Mouse (Mus musculus): ENCODE data around the gene Kif1a.

Kif1a gene

DNA sequence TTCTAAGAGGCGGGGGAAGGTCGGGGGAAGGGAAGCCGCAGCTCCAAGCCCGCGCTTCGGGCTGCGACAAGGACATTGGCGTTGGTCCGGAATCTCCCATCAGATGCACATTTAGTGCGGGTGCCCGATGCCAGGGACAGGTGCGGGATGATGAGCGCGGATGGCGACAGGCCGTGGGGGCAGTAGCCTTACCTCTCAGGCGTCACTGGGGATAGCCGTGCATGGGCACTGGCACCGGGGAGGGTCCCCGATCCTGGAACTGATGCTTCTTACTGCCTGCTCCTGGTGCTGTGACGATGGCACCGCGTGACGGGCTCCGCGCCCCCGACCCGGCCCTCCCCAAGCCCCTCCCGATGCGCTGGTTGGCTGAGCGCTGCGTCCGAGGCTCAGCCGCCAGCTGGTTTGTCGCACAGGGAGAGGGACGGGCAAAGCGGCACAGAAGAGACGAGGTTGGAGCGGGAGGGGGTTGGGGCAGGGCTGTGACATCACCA is at the start of gene Kif1a:
TSS of gene Kif1a (minus strand) at position 381 of the 491 bp plus-strand sequence.
- in situ Hi-C loops (cut with MseI, MboI), result no loop called here

DNA sequence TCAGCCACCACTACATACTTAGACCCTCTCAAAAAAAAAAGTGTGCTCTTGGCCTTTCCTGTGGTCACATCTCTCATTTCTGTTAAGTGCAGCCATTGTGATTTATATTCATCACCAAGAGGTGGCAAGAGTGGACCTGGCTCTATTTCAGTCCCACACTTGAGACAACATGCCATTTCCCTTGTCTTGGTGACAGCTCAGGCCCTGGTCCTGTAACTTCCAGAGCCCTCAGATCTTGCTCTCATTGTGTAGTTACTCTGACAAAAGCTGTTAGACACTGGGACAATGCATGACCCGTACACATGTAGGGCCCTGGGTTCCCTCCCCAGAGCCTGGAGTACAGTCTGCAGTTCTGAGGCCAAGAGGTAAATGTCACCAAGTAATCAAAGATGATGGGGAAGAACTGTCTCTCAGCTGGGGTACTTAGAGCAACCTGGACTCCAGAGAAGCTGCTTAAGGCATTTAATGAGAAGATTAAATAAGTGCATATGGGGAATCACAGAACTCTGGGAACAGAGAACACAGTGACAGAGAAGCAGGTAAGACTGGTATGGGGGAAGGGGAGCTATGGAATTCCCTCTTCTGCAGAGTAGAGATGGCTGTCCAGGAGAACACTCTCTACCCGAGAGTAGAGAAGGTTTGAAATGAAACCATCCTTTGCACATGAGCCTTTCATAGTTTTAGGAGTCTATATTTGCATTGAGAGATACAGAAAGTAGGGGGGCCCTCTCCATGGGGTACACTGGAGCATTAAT is 49.3 kb upstream of the Kif1a start:
- in situ Hi-C loops (cut with MseI, MboI), result no loop called here

DNA sequence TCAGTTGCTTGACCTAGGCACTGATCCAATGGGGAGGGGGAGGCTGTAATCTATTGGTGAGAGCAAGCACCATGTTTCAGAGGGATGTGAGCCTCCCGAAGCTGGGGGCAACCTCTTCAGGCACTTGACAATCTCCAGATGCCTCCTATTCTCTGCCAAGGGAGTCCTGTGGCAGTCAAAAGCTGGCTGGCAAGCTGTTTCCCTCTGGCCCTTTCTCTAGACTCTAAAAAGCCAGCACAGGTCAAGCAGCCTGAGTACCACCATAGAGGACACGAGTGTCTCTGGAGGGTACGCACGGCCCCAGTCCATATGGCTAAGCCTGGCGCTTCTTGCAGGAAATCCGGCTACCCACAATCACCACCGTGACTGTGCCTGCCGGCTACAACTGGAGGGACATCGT is 42.4 kb upstream of the Kif1a start:
- in situ Hi-C loops (cut with MseI, MboI), result no loop called here

DNA sequence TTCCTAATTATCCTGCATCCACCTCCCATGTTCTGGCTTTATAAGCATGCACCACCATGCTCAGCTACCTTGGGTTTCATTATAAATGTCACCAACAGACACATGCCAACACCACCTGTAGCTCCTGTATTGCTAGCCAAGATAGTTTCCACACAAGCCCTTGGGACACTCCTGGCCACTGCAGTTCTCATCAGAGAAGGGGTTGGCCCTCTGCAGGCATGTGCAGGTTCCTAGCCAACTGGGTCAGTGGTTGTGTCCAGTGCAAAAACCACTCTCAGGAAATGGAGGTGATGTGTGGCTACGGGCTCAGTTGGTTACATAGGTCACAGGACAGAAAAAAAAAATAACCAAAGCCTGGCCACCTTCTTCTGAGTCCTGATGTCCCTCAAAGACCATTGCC is 41.1 kb upstream of the Kif1a start:
- in situ Hi-C loops (cut with MseI, MboI), result no loop called here

DNA sequence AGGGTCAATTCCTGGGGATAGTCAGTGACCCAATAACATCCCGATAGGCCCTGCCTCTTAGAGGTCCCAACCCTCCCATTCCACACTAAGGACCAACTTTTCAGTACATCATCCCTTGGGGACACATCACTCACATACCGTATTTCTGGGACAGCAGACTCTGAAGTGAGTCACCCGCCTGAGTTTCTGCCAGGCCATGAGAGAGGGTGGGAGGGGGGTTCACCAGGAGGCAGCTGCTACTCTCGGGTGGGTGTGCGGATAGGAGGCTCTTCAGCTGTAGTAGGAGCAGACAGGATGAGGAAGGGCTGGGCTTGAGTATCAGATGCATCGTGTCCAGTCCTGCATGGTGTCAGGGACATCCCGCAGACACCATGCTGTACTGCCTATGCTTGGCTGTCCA is 38.0 kb upstream of the Kif1a start:
- in situ Hi-C loops (cut with MseI, MboI), result no loop called here

DNA sequence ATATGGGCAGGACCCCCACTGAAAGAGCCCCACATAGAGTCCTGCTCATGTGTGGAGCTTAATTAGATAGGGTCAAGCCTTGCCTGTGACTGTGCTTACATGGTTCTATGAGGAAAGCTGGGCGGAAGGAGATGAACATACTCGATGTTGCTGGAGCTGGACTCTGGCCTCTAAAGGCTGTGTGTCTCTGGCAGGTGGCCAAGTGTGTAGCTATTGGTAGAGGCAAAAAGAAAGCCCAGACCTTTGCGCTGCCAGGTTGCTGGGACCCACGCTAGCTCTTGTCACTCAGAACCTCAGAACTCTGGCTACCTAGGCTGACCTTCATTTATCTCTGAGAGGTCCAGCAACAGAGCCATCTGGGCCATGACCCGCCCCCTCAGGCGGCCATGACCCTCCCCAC is 36.8 kb upstream of the Kif1a start:
- in situ Hi-C loops (cut with MseI, MboI), result no loop called here

DNA sequence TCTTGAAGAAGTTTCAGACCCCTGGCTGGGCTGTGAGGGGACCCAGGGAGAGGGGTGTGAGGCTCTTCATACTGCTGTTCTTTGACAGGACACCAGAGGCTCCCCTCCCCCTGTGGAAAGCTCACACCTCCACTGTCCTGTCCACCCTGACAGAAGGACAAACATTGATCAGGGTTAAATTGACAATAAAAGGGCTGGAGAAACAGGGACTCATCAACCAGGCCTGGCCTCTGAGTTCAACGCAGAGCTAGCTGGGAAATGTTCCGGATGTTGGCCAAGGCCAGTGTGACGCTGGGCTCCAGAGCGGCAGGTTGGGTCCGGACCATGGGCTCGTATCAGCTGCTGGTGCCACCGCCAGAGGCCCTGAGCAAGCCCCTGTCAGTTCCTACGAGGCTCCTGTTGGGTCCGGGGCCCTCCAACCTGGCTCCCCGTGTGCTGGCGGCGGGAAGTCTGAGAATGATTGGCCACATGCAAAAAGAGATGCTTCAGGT is 33.3 kb upstream of the Kif1a start, which contains the start of gene Agxt:
TSS of gene Agxt (plus strand) at position 205 of the 491 bp plus-strand sequence.
- in situ Hi-C loops (cut with MseI, MboI), result no loop called here

DNA sequence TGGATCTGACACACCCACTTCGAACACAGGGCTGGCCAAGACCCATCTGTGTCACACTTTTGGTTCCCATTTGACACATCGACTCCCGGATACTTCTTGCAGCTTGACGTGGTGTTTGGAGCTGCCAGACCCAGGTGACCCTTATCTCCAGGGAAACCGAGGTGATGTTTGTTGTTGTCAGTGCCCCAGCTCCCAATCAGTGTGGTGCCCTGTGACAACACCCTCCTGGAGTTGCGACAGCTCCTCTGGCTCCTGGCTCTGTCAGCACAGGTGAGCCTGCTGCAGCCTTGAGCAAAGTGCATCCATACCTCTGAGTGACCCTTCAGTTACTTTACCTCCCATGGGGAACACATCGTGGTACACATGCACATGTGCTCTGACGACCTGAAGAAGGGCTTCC is 30.9 kb upstream of the Kif1a start:
- in situ Hi-C loops (cut with MseI, MboI), result no loop called here

DNA sequence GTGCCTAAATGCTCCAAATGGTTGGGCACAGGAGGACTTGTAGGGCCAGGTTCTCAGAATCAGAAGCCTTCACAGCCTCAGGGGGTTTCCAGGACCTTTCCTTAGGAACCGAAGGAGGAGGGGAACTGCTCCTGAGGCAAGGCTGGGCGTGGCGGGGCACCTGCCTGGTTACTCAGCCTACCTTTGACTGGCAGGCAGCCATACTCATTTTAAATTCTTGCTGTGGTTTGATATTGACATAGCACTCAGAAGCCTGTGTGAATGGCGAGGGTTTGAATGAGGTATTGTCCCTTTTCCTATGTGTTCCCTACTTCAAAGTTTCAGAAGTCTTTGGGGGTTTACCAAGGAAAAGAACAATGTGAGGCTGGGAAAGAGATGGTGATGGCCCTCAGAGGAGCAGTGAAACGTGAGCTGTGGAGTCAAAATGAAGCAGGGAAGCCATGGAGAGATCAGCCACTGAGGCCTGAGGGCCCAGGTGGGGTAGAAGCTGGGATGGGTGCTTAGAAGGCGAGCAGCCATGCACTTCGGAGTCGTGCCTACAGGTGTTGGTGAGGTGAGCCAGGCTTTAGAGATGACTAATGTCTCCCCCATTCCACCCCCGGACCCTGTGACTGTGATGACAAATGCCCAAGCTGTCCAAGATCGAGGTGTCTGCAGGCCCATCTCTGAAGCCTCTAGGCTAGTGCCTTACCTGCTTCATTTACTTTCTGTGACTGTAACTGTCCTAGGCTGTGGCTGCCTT is 28.7 kb upstream of the Kif1a start:
- in situ Hi-C loops (cut with MseI, MboI), result no loop called here

DNA sequence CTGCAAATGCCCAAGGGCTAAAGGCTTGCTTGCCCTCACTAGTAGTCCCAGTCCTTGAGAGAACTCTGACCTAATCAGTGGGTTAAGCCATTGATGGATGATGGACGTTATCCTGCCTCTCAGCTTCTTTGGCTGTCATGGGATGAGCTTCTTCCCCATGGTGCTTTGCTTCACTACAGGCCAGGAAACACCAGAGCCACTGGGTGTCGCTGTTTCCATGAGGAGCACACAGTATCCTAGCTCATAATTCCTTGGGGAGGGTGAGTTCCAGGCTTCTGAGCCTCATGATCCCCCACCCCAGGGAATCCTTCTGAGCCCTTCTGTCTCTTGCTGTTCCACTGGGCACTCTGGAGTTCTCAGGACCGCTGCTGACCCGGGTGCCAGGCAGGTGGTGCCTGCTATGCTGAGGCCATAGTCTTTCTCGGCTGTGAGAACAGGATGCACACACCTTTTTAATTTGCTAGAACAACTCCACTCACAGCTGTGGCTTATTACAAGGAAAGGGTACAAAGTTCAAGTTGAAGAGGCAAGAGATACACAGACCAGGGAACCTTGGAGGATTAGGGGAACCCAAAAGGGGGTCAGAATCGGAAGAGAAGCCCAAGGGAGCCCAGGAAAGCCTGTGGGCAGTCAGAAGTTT is 27.1 kb upstream of the Kif1a start:
- in situ Hi-C loops (cut with MseI, MboI), result no loop called here

DNA sequence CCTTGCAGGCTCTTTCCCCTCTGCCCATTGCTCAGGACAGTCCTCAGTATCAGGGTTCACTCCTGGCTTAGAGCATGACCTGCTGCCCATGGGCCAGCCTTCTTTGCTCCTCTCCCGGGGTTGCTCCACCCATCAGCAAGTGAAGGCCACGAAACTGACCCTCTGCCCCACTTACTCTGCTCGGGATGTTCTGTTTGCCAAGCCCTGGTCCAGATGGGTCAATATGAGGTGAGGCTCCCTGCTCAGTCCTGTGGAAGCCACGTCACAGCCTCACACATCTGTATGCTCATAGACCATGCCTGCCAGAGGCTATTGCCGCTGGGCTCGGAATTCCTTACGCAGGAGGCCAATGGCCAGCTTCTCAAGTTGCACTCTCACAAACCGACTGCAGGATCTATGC is 26.5 kb upstream of the Kif1a start:
- in situ Hi-C loops (cut with MseI, MboI), result no loop called here

DNA sequence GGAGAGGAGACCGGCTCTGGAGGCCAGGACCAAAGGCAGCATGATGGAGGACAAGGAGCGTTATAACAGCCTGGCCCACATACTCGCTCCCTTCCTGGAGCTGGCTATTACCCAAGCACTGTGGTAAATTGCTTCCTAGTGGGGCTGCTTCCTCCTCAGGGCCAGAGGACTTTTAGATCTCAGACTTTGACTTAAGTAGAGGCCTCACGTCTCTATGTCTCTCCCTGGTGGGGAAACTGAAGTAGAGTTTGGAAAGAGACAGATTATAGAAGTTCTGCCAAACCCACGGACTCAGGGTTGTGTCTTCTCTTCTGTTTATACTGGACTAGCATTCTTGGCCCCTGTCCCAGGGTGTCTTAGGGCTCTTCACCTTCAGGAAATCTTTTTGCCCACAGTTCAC is 23.5 kb upstream of the Kif1a start:
- in situ Hi-C loops (cut with MseI, MboI), result no loop called here

DNA sequence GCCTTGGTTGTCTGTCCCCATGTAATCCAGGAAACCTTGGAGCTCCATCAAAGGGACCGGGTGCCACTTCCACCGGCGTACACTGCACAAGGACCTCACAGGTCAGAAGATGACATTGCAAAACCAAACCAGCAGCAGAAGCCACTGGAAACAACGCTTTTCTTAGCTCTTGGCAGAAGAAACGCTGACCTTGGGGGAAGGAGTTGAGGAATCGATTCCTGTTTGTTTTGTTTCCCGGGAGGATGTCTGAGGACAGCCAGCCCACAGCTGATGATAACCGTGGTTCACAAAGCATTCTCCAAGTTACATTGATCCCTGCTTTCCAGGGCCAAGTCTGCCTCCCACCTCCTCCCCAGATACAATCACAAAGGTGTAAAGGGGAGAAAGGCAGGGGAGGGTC is 22.3 kb upstream of the Kif1a start:
- in situ Hi-C loops (cut with MseI, MboI), result no loop called here

DNA sequence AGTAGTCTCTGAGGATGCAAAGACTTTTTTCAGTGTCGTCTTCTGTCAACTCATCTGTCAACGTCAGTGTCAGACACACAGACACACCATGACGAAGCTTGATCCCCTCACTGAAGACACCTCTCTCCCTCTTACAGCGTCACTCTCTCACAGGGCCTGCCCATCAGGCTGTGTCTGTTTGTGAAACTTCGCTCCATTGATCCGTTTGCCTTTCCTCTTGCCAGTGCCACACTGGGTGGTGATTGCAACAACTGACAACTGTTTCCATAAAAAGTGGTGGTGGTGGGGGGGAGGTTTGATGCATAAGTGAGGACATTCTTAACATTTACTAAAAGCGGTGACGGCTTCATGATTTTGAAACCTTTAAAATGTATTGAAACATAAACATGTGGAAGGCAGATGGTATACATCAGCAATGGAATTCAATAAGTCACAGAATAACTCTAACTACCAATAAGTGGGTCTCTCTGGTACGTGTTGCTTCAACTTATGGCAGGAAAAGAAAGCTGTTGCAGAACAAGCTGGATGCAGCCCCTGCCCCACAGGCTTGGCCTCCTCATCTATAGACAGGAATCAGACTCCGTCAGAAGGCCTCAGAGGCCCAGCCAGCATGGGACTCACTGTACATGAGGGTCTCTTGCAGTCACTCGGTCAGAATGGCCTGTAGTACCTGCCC is 21.6 kb upstream of the Kif1a start:
- in situ Hi-C loops (cut with MseI, MboI), result no loop called here

DNA sequence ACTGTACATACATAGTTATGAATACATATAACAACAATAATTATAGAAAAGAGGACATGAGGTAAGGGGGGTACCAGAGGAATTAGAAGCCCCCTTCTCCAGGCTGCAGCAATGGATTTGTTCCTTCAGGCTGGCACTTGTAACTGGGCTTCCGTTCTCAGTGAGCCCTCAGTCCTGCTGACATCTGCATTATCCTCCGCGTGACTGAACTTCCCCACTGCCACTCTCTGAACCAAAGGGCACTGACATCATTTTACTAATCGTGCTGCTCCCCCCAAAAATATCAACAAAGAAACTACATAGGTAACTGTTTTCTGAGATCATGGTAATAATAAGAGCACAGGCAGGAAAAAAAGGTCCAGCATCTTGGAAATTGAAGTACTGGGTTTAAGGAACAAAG is 17.1 kb upstream of the Kif1a start:
- in situ Hi-C loops (cut with MseI, MboI), result no loop called here

DNA sequence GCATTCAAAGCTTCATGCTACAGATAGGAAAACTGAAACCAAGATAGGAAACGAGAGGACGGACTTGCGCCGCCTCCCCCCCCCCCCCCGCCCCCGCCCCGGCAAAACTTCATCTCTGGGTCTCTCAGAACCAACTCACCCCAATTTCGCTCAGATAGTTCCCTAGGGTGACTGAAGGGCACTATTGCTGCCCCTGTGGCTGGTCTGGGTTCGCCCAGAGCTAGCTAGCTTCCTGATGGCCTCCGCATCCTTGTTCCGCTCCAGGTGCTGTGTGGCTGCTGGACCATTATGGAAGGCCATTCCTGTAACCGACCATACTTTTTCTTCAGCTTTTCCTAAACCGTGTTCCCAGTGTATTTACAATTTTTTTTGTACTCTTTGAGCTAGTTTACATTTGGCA is 13.7 kb upstream of the Kif1a start:
- in situ Hi-C loops (cut with MseI, MboI), result no loop called here

DNA sequence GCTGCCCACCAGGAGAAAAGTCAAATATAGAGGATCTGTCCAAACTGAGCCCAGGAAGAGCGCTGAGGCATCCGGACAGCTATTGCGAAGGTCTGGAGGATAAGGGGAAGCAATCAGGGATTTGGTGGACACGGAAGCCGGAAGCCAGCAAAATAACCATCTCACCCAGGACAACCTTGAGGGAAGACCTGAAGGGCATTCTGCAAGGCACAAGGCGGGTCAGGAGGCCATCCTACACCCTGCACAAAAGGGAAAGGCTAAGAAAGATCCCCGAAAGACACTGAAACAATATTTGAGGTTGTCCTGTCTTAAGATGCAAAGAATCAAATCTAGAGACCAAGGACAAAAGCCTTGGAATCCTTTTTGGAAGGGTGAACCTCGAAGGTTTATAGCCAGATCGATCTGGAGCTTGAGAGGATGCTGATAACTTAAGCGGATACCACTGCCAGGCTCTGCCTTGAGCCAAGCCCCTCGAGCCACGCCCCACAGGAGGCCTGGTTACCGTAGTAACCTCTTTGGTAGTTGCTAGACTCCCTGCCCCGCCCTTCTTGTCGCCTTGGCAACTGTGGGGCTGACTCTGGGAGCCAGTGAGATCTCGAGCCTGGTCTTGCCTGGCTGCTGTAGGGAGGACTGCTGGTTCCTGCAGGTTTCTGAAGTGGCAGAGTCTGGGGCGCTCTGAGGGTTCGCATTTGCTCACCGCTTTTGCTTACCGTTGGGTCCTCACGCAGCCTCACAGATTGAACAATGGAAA is 13.1 kb upstream of the Kif1a start:
- in situ Hi-C loops (cut with MseI, MboI), result no loop called here

DNA sequence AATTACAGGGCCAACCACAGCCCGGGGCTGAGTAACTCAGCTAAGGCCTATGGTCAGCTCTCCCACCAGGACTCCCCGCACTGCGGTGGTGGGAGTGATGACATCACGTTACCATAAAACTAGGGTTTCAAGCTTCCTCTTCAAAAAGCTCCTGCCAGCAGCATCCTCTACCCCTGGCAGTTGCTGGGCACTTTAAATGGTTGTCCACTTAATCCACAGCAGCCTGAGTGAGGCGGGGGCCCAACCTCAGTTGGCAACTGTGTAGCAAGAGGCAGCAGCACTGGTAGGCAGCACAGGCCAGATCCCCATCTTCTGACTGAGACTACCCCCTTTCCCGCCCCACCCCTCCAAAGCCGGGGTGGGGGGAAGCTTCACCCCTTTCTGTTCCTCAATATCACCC is 949 bp upstream of the Kif1a start:
- in situ Hi-C loops (cut with MseI, MboI), result no loop called here

DNA sequence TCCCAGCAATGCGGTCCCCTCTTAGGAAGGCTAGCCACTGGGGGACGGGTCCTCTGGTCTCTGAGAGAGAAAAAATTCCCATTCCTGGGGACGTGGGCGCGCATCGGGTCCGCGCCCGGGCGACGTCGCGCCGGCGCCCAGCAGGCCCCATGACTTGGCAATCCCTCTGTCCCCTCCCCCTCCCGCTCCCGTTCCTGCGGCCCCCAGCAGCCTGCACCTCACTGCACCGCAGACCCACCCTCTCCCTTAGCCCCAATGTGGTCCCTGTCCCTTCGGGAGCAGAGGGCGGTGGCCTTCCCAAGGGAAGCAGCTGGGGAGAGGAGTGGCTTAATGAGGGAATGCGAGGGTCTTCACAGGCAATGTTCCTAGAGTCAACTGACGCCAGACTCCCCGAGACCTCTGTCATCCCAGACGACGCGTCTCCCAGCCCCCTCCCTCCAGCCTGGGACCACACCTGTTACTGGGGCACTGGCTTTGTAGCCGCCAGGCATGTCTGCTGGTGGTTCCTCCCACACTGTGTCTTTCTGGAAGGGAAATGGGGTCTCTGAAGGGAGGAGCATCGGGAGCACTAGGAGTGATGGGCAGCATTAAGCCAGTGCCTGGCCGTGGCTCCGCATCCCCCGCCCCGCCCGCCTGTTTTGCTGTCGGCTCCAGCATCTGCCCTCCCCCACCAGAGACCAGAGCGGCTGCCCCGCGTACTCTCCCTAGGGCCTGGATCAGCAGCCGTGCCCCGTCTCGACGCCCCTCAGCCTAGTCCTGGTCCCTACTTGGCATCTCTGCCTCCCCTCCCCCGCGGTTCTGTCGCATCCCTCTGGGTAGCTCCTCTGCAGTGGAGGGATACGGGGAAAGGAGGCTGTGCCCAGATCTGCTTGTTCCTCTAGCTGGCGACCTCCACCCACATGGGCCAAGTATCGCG is 917 bp downstream of the Kif1a start:
- in situ Hi-C loops (cut with MseI, MboI), result no loop called here

DNA sequence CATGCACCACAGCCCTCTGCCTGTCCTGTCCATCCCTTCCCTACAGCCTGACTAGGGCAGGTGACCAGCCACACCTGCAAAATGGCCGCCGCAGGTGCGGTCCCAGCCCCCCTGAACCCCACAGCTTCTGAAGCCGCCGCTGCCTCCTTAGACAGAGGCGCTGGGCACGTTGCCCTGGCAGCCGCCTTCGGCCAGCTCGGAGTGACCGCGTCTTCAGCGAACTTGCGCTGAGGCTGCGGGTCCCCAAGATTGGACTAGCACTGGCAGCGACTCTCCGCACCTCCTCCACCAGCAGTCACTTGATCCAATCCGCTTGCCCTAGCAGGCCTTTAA is 1.5 kb downstream of the Kif1a start:
- in situ Hi-C loops (cut with MseI, MboI), result no loop called here
